Mouse (Mus musculus): ENCODE measurements around the gene Rec8.

Rec8 gene

DNA sequence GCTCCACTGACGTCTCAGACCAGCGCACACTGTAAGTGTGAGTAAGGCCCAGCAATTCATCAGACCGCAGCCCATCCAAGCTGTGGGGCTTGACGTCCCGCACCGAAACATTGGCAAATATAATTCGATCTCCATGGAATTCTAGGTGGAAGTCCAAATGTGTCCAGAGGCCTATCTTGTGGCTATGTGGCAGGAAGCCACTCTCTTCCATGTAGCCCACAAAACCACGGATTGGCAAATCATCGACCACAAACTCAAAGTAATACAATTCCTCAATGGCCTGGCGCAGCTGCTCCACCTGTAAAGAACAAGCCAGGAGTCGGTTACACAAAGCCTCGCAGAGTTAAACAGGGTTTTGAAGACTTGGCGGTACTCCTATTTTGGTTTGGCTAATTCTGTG lies 23.5 kb downstream of the Rec8 start:
- no peak for DNase-seq (ENCODE audit: low spot score in 2 of 2)

DNA sequence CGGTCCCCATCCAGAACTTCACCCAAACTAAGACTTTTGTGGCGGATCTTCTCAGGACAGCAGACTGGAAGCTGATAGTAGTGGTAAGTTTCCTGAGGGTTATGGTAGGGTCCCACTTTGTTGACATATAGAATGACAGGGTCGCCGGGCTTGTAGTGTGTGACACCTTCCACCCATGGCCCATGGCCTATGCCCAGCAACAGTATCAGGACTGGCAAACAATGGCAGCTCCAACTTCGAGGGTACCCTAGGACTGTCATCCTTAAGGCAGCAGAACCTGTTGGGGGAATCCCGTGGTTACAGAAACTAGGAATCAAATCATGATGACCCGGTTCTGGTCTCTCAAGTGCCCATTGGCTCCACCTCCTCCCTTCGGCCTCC lies 24.8 kb downstream of the Rec8 start:
- no peak for DNase-seq (ENCODE audit: low spot score in 2 of 2)

DNA sequence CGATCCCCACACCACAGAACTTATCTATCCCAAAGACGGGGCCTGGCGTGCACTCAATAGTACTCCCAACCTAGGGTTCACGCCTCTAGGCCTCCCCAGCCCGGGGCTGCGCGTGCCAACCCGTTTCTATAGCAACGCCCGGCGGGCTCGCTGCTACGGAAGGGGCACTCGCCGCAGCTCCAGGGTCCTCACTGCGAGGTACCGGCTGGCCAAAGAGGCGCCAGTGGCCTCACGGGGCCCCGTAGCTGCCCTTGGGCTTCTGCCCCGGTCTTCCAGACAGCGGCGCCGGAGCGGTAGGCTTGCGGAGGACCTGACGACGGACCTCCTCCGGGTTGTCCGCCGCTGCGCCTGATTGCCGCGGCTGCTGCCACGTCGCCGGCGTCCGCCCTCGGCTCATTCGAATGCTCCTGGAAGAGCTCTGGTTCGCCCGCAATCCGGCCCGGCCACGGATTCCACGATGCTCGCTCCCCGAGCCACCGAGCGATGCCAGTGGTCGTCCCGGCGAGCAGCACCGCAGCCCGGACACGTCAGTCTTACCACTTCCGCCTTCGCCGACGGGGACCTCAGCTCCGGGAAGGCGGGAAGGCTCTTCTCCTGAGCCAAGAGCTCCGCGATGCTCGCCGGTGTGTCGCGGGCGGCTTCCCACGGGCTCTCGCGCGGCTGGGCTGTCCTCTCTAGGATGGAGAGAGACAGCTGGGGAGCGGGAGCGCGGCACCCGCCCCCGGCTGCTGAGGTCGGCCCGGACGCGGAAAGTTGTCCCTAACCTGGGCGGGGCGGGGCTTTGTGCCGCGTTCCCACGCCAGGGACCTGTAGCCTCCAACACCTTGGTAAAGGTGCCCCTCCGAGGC lies 25.4 kb downstream of the Rec8 start, which contains the start of gene Tm9sf1:
TSS of gene Tm9sf1 (minus strand) at position 747 of the 848 bp plus-strand sequence.
- peak; percentile 78 for DNase-seq (ENCODE audit: low spot score in 2 of 2)

DNA sequence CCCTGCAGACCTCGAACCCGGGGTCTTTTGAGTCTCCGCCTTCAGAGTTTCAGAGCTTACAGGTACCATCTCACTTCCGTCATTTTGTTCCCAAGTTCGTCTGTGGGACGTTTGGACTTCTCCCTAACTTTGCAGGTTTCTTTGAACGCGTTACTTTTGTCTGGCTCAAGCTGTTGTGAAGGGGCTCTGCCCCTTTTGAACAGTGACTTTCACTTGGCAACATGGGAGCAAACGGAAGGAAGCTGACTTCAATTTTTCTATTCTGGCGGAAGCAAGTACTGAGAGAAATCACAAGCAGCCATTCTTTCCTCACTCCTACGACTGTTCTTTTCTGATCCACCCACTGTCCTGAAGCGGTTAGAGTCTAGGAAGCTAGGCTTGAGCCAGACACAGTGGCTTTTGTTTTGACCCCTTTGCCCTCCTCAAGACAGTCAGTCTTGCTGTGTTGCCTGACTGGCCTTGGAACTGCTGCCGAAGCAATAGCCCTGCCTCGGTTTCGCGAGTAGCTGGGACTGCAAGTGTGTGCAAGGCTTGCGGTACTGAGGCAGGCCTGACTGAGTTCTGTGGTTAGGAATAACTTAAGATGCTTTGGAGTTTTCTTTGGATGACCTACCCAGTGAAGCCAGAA lies 26.5 kb downstream of the Rec8 start:
- DNase-seq (ENCODE audit: low spot score in 2 of 2), result no peak

DNA sequence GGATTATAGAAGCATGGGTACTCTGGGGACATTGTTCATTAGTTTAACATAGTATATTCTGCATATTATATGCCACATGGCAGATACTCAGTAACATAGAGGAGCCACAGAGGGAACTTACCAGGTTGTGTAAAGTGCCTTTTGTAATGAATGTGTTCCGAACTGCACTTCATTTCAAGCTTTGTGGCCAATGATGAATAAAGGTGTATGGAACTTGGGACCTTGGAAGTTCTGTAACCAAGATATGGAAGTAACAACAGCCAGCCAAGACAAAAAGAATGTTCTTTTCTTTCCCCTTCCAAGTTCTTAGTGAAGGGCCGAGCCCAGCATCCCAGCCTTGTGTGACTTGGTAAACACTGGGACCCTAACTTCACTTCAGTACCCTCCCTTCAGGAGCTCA lies 32.0 kb downstream of the Rec8 start, which contains the start of gene Tssk4:
TSS of gene Tssk4 (plus strand) at position 301 of the 400 bp plus-strand sequence.
- DNase-seq (ENCODE audit: low spot score in 2 of 2), result no peak

DNA sequence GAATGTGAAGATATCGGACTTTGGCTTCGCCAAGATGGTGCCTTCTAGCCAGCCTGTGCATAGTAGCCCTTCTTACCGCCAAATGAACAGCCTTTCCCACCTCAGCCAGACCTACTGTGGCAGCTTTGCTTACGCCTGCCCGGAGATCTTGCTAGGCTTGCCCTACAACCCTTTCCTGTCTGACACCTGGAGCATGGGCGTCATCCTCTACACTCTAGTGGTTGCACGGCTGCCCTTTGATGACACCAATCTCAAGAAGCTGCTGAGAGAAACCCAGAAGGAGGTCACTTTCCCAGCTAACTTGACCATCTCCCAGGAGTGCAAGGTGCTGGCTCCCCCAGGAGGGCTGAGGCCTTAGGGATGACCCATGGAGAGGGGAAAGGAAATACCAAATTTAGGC lies 33.7 kb downstream of the Rec8 start:
- no peak for DNase-seq (ENCODE audit: low spot score in 2 of 2)

DNA sequence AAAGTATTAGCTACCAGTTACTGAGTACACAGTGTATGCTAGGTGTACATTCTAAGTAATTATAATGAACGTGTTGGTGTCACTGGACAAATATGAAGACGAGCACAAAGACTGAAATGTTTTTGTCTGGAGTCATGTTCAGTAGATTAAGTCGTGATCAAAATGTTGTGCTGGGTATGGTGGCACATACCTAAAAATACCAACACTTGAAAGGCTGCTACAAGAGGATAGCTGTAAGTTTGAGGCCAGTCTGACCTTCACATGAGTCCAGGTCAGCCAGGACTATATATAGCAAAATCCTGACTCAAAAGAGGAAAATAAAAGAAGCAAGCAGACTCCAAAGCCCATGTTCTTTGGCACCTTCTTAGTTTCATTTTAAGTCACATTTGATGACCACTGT lies 39.1 kb downstream of the Rec8 start:
- no peak for DNase-seq (ENCODE audit: low spot score in 2 of 2)

DNA sequence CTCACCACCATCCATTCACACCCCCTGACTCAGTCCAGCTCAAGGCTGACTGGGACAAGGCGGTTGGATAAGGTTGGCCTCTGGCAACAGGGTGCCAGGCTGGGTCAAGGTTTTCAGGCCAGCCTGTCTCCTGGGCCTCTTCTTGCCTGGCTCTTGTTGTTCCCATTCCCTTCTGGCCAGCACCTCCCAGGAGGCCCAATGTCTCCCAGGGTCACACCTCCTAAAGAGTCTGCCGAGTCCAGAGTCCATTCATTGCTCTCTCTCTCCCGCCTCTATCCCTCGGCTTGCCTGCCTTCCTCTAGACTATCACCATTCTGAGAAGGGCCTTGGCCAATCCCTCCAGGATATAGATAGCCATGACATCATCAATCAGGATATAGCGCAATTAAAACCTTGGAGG lies 40.2 kb downstream of the Rec8 start:
- no peak for DNase-seq (ENCODE audit: low spot score in 2 of 2)

DNA sequence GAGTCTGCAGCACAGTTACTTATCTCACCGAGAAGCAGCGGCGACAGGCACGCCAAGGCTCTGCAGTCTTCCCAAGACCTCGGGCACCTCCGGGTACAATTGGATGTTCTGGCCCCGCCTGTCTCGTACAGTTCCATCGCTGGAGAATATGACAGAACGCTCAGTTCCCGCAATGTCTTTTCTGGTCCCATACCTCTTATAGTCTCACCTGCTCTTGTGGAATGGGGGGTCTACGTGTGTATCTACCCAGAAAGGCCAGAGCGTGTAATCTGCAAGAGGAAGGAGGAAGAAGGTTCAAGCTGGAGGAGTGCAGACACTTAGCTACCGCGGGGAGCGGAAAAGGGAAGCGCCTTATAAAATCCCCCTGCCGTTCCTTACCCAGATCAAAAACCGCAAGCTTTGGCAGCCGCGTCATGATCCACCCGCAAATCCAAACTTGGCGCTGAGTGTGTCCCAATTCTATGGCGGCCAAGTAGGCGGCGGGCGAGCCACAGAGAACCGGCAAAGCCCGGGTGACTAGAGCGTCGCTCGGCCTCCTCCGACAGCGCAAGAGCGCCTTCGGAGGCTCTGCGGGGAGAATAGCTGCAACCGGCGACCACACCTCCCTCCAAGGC lies 42.2 kb downstream of the Rec8 start, which contains the start of gene Mdp1:
TSS of gene Mdp1 (minus strand) at position 549 of the 614 bp plus-strand sequence.
- DNase-seq (ENCODE audit: low spot score in 2 of 2), result peak; percentile 67 to 74

DNA sequence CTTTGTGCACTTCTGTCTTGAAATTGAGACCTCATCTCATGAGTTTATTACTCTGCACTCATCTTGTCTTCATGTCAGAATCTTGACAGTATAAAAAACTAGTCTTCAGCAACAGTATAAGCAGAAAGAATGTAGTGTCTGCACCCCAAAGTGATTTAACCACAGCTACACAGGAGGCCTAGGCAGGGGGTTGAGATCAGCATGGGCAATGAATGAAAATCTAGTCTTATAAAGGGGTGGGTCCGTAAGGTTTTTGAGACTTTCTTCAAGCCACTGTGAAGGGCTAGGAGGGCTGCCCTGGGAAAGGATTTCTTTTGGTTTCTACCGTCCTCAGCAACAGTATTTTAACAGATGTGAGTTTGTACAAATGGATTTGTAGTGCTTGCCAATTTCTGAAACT lies 42.8 kb downstream of the Rec8 start:
- DNase-seq (ENCODE audit: low spot score in 2 of 2), result no peak

DNA sequence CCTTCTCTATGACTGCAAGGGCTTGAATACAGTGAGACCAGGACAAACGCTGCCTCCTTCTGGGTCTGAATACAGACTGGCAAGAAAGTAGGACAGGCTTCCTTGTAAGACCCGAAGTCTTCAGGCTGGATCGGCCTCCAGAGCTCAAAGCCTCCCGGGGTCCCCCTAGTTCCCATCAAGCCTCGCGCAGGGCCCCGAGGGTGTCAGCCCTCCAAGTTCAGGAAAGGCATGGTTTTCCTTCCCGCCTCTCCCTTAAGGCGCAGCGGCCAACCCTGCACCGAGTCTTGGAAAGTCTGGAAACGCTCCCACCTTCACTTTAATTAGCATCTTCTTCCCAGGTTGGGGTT lies 53.6 kb downstream of the Rec8 start:
- DNase-seq (ENCODE audit: low spot score in 2 of 2), result no peak

DNA sequence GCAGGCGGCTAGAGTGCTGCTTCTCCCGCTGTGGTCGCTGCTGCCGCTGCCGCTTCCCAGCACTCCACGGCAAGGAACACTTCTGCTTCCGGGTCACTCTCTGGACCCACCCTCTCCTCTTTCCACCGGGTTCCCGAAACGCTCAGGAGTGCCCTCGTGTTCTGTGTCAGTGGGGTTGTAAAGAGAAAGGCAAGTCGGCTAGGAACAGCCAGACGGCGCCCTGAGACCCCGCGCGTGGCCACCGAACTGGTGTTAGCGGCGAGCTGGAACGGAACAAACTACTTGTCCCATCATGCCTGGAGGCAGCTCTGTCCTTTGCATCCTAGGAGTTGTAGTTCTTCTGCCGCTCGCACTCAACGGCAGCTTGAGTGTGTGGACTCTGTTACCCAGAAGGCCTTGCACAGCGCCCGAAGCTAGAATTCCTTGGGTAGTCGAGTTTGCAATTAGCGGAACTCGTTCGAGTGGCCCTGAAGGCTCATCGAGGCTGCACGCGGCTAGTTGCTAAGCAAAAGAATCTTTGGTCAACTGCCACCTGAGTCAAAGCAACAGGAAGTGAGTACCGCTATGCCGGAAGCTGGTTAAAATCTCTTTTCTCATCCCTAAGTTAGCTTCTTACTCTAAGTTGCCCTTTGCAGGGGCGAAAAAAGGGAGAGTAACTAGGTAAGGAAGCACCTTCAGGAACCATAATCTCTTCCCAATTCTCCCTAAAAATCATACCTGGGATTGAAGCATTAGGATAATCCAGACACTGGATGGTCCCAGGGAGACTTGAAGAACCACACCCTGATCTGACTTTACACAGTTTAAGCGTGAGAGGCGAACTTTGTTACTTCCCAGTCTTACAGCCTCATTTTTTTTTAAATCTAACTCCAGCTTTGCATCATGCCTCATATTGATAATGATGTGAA lies 54.2 kb downstream of the Rec8 start, which contains the start of the genes Gmpr2 and Nedd8:
TSS of gene Gmpr2 (plus strand) at position 109 of the 908 bp plus-strand sequence.
TSS of gene Nedd8 (minus strand) at position 292 of the 908 bp plus-strand sequence.
- peak; percentile 91 to 93 for DNase-seq (ENCODE audit: low spot score in 2 of 2)

DNA sequence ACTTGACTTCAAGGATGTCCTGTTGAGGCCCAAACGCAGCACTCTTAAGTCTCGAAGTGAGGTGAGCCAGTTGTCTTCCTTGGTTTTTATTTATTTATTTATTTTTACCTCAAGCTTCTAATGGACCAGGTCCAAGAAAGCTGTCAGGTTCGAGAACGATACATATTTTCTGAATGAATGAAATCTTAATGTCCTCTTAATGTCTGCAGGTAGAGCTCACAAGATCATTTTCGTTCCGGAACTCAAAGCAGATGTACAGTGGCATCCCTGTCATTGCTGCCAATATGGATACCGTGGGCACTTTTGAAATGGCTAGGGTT lies 54.9 kb downstream of the Rec8 start:
- no peak for DNase-seq (ENCODE audit: low spot score in 2 of 2)
